Mouse (Mus musculus): Measurements from ENCODE around the gene Ube2d1. TPM values are rescaled to one million over a fixed set of nuclear protein-coding genes. Genes with fewer than 3 reads are reported as not detected.

Gene Ube2d1
- total RNA-seq, 2 experiments from 2014 or later: 49.2 TPM

DNA sequence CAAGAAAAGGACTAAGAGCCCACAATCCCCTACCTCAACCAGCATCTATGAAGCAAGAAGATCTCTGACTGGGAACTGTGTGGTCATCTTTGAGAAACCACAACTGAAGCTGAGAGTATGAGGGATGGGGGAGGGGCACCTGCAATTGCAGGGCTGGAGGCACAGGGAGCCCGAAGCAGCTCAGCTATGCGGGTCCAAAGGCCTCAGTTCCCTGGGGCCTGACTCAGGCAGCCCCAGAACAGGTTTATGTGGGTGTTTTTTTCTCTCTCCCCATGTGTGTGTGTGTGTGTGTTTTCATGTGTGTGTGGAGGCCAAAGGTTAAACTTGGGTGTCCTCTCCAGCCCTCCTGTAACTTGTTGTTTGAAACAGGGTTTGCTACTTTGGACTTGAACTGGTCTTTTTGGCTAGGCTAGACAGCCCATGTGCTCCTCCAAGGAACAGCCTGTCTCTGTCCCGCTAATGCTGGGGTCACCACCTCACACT is 6.2 kb upstream of the Ube2d1 start:
- no peak for DNase-seq (ENCODE audit: low spot score in 2 of 2)

DNA sequence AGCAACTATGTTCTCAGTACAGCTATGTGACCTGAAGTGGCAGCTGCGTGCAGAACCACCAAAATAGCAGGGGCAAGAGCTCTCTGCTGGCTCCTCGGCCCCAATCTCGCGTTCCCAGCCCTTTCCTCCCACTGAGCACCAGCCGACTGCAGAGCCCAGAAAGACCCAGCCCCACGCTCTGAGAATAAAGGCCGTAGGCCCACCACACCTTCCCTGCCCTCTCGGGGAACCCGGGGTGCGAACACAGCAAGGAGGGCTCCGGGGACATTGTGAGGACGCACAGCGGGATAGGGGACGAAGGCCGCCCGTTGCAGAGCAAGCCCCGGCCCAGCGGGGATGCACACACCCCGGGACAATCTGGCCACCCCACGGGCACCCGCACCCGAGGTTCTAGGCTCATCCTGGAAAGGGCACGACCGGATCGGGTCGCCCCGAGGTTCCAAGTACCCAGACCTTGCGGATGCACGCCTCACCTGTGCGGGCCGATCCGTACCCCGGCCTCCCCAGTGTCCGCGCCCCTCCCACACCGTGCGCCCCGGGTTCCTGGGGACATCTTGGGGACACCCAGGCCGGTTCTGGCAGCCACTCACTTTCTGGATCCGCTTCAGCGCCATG is 444 bp downstream of the Ube2d1 start:
- peak in 1 of 2 experiments; percentile 22 for DNase-seq (ENCODE audit: low spot score in 2 of 2)

DNA sequence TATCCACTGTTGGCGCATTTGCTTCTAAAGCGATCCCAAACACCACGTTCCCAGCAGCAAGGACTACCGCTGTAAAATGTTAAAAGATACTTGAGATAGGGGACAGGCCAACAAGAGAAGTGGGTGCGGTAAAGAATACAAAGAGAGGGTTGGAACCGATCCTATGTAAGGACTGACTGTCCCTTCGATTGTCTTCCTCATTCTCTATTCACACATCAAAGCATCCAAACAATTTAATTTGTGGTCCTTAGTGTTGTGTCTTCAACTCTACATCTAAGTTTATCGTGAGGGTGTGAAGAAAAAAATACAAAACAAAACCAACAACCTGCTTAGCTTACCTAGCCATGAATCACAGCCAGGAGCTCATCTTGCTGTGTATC is 941 bp downstream of the Ube2d1 start:
- DNase-seq (ENCODE audit: low spot score in 2 of 2): no peak

DNA sequence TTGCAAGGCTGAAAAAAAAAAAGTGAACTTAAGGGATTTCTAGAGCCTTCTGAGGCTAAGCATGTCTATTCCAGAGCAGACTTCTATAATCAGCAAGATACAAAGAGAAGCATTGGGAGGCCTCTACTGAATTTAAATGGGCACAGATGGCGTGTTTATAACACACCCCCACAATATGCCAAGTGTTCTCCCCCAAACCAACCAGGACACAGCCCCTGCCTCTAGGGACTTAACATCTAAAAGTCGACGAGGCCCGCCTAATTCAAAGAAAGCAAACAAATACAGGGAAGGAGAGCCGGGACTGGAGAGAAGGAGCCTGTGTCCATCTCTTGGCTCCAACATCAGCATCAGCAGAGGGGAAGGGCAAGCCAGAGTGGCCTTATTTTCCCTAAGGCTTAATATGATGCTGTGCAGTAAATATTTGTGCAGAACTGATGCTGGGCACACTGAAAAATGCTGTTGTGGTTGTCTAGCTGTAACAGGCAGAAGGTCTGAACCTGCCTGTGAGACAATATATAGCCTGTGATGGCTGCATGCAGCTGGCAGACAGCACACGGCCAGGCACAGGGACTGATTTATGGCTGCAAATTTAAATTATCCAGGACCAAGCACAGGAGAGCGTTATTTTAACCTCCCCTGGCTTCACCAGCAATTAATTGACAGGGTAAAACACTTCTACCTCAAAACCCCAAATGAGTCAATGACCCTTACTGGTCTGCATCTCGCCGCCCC is 11.9 kb downstream of the Ube2d1 start:
- DNase-seq (ENCODE audit: low spot score in 2 of 2): peak; percentile 47 to 79

DNA sequence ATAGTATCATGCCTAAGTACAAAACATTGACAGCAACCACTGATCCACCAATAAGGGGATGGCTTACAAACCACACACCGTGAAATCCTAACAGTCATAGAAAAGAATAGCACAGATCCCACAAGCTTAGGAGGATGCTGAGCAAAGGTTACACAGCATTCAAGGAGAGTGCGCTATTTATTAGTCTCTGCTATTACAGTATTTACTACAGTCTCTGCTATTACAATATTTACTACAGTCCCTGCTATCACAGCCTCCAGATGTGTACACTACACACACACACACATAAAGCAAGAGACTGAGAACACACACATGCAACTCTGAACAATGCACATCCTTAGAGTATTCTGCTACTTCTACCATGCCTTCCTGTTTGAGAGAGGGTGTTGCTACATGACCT is 17.1 kb downstream of the Ube2d1 start:
- no peak for DNase-seq (ENCODE audit: low spot score in 2 of 2)

DNA sequence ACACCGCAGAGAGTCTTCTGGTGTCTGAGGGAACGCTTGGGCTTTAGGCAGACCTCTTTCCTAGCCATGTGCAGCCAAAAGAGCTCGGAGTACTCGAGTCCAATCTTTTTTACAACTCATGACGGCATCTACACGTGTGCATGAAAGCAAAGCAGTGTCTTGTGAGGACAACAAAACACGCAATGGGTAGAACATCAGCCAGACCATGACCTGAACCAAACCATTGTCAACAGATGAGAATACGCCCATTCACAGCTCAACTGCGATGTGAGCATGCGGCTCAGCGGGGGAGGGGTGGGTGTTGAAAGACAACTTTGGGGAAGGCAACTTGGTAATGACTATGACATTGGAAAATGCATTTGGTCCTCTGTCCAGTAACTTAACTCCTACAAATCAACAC is 17.6 kb downstream of the Ube2d1 start:
- peak in 1 of 2 experiments; percentile 69 for DNase-seq (ENCODE audit: low spot score in 2 of 2)

DNA sequence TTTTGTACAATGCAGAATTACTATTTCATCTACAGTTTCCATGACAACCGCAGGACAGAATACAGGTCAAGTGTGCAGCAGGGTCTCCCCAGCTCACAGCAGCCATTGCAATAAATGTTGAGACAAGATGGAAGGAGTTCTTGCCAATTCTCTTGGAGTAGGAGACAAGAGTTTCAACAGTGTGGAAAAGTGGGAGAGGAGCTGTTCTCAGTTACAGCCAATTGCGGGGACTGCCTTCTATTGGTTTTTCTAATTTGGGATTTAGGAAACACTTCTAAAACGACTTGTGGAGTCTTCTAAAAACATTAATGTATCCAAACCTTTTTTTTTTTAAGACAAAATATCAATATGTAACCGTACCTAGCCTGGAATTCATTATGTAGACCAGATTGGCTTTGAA is 20.0 kb downstream of the Ube2d1 start:
- no peak for DNase-seq (ENCODE audit: low spot score in 2 of 2)

DNA sequence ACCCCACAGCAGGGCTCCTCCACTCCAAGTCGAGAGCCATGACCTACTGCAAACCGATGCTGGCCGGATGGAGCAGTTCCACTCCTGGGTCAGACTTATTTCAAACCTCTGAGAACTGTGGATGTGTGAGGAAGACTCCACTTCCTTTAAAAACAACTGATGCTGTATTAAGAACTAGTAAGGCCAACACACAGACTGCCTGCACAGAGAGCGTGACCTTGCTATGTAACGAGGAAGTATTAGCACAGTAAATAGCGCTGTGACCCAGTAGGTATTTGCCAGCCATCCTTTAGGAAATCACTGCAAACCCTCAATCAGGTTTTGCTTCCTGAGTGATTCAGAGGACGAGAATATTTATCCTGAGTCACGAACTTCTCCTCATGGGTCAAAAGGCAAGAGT is 23.4 kb downstream of the Ube2d1 start:
- no peak for DNase-seq (ENCODE audit: low spot score in 2 of 2)

DNA sequence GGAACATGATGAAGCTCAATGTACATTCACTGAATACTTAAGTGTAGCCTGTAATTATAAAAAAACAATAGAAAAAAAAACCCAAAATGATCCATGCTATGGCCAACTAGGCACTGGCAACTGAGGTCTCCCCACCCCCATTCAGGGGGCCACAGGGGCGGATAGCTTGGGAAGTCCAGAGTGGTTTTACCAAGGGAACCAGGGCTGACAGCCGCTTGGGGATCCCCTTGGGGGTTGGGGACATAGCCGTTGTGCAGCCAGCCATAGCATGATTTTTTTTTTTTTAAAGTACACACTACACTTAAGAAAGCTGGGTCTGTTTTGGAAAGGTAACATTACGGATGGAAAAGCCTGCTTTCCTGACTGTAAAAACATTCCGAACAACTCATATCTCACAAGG is 26.1 kb downstream of the Ube2d1 start:
- DNase-seq (ENCODE audit: low spot score in 2 of 2): no peak

DNA sequence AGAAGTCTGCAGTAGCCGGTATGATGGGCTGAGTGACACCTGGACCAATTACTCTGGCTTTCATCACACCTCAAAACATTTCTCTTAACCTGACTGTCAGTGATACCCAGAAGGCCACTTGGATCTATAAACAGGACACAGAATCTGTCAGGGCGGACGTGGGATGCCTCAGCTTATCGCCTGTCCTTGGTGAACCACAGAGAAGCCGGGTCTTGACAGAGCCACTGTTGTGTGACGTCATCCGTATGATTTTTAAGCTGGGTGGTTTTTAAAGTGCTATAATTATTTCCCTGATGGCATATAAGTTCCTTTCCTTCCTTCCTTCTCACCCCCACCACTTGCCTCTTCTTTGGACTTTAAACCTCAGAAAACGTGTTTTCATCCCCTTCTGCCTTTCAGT is 26.5 kb downstream of the Ube2d1 start:
- DNase-seq (ENCODE audit: low spot score in 2 of 2): no peak

DNA sequence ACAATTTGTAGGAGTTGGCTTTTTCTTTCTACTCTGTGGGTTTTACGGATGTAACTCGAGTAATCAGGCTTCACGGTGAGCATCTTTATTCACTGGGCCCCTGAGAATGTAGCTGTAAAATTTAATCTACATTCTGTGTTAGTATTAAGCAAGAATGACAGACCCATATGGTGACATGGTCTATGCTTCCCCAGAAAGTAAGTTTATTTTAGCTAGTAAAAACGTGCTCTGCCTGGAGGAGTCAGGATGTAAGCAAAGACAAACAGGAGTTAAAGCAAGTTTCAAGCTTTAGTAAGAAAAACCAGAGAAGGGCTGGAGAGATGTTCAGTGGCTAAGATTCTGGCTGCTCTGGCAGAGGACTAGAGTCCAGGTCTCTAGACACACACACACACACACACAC is 31.9 kb downstream of the Ube2d1 start:
- no peak for DNase-seq (ENCODE audit: low spot score in 2 of 2)

DNA sequence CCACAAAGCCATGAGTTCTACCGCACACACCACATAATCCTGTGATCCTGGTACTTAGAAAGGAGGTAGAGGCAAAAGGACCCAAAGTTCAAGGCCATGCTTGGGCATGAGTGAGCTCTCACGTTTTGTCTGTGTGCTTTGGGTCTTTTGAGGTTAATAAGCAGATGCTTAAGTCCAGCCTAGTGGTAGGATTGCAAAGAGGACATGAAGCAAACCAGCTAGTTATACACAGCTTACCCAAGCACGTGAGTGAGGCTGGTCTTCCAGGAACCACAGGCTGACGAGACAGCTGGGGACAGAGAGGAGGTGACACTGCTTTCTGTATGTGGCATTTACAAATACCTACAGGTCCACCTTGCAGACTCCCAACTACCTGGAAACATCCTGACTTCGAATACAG is 32.6 kb downstream of the Ube2d1 start:
- no peak for DNase-seq (ENCODE audit: low spot score in 2 of 2)

DNA sequence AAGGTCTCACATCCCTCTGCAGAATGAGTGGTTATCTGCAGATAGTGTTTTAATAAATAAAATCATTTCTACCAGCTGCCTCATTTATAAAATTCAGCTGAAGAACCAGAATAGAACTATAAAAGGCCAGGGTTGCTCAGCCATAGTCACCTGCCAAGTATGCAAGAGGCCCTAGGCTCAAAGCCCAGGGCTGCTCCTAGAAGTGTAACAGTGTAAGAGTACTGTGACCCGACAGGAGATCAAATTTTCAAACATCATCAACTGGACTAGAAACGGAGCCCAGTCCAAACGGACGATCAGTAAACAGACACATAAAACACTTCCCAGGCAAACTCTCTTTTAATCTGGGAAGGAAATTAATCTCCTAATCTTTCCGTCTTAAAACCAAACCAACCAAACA is 33.2 kb downstream of the Ube2d1 start:
- no peak for DNase-seq (ENCODE audit: low spot score in 2 of 2)

DNA sequence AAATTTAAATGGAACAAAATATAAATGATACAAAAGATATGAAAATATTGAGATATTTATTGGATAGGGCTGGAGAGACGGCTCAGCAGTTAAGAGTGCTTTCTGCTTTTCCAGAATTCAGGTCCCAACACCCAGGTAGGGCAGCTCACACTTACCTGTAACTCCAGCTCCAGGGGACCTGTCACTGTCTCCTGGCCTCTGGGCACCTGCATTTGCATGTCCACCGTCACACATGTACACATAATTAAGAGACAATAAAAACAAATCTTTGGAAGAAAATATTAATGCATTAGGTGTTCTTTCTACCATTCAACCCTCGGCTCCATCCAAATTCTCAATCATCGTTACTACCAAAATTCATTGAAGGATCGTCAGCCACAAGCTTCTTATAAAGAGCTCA is 33.8 kb downstream of the Ube2d1 start:
- DNase-seq (ENCODE audit: low spot score in 2 of 2): no peak

DNA sequence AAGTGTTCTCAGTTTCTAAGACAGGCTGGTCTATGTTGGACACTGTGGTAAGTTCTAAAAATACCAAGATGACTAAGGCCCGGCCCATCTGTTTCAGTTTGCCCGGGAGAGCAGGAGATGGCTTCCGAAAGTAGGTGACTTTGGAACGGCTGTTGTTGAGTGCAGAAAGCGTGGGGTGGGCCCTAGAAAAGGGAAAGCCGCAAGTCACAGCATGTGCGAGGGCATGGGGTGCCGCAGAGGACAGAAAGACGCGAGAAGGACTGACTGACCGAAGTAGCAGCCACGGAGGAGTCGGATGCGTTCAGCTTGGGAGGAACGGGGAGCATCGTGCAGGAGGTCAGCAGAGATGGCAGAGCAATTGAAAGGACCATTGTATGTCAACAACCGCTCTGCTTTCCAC is 34.6 kb downstream of the Ube2d1 start:
- peak; percentile 65 to 81 for DNase-seq (ENCODE audit: low spot score in 2 of 2)

DNA sequence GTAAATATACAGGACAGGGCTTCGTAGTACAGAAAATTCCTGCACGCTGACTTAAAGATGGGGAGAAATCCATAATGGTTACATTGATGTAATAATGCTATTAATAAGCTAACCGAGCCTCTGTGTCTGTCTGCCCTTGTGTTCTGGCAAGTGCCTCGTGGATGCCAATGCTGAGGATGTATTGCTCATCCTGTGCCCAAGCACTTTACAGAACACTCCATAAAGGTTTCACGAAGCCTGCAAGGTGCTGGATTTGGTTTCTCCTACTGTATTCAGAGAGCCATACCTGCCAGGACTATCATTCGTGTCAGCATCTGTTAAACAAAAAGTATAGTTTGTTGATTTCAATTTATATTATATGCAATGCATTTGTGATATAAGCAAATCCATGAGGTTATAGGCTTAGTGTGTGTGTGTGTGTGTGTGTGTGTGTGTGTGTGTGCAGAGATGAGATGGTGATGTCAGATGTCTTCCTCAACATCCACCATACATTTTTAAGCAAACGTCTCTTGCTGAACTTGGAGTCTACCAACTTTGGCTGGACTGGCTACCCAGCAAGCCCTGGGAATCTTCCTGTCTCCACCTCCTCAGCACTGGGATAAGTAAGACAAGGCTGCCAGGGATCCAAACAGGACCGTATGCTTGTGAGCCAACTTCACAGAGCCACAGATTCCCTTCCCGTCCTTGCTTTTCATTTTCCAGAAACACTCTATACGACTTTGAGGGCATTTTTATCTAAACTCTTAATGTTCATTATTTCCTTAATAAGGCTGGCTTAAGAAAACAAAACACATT is 35.8 kb downstream of the Ube2d1 start:
- DNase-seq (ENCODE audit: low spot score in 2 of 2): no peak

DNA sequence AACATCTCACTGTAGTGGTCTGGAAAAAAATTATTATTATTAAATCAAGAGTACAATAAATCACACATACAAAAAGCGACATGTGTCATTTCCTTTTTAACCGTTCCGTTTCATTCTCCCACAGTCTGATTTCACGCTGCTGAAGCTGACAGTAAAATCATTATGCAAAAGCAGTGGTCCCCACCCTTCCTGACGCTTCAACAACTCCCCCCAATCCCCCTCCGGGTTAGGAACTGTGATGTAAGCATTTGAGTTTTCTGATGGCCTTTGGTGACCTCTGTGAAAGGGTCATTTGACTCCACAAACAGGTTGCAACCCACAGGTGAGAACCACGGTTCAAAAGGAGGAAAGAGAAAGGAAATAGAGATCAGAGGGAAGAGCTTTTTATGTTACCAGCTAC is 38.1 kb downstream of the Ube2d1 start:
- no peak for DNase-seq (ENCODE audit: low spot score in 2 of 2)

DNA sequence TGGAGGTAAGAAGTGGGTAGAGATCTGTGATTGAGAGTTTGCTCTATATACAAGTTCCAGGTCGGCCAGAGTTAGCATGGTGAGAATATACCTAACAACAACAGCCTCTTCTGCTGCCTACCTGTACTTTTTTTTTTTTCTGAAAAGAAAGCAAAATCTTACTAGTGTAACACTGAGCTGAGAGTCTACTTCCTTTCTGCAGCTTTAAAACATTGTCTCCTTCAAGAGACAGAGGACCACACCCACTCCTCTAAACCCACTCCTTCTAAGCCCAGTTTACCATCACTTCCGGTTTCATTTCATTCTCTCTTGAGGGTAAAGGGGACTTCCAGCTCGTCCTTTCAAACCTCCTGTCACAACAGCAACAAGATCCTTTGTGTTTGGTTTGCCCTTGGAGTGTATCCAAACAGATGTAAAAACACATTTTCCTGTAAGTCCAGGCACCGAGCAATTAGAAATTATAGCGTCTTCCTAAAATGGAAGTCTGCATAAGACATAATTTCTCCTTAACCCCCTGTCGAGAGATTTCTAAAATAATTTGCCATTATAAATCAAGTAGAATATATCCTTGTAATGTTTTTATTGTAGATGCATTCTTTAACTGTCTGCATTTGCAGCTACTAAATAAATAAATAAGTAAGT is 45.5 kb downstream of the Ube2d1 start:
- DNase-seq (ENCODE audit: low spot score in 2 of 2): no peak

DNA sequence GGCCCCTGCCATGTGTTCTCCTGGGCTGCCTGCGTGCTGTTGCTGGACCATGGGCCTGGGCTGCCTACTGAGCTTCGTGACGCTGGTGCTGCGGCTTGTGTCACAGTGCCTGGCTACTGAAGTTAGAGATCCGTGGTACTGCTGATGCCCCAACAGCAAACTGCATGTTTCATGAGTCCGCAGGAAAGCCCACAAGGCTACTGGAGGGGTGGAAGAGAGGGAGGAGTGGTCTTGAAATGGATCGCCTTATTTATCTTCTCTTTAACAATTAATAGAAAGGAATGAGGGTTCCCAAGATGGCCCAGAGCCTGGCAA is 46.9 kb downstream of the Ube2d1 start, which contains the start of gene Tfam:
Gene Tfam, minus strand, starts transcription at position 41 of the 315 bp plus-strand sequence.
- DNase-seq (ENCODE audit: low spot score in 2 of 2): no peak

DNA sequence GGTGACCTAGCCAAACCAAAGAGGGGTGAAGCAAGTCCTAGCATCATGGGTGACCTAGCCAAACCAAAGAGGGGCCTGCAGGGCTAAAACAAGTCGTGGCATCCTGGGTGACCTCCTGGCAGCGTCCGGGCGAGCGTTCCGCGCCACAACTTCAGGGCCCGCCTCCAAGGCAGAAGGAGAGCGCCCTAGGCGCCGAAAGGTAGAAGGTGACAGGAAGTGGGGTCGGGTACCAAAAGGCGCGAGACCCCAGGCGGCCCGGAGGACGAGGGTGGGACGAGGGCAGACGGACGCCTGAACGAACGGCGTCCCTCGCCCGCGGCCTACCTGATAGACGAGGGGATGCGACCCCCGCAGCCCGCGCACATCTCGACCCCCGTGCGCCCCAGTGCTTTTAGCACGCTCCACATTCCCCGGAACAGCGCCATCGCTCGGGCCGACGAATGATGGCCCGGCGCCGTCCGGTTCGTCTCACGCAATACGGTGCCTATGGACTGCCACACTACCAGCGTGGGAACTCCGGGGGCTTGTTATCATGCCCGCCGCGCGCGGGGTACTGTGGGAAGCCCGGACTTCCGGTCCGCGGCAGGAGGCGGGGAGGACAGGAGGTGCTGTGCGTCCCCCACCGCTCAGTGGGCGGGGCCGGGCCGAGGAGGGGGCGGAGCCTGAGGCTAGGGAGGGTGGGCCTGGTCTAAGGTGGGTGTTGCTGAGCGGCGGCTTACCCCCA is 47.4 kb downstream of the Ube2d1 start:
- DNase-seq (ENCODE audit: low spot score in 2 of 2): peak; percentile 94 to 95

DNA sequence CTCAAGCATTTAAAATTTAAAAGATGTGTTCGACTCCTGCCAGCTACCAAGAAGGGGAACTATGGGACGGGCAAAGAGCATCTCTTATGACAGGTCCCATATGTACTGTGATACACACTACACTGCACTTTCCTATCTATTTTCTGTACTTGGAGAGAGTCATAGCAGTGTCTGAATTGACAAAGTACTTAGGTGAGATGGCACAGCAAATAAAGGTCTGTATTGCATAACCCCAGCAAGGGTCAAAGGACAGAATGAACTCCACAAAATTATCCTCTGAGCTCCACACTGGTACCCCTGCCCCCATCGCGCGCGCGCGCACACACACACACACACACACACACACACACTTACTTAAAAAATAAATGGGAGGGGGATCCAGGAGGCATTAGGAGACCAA is 51.0 kb downstream of the Ube2d1 start:
- DNase-seq (ENCODE audit: low spot score in 2 of 2): no peak

Measured in layer of hippocampus, adult 18-20 months (tissue).